Mouse (Mus musculus) R1 (cell line): ENCODE measurements around the gene Zfp667.
"Not testable (repeated sequence)": the region's sequence is repeated elsewhere in the genome, so short reads cannot be mapped to it uniquely, and the experiment has no call there.

ENCODE experiments used
- DNase-seq: peaks from one replicate; pipeline ENCODE4 v3.0.0-alpha.2; 2018; ENCODE audit warnings: low read depth, low spot score

The Zfp667 gene

DNA sequence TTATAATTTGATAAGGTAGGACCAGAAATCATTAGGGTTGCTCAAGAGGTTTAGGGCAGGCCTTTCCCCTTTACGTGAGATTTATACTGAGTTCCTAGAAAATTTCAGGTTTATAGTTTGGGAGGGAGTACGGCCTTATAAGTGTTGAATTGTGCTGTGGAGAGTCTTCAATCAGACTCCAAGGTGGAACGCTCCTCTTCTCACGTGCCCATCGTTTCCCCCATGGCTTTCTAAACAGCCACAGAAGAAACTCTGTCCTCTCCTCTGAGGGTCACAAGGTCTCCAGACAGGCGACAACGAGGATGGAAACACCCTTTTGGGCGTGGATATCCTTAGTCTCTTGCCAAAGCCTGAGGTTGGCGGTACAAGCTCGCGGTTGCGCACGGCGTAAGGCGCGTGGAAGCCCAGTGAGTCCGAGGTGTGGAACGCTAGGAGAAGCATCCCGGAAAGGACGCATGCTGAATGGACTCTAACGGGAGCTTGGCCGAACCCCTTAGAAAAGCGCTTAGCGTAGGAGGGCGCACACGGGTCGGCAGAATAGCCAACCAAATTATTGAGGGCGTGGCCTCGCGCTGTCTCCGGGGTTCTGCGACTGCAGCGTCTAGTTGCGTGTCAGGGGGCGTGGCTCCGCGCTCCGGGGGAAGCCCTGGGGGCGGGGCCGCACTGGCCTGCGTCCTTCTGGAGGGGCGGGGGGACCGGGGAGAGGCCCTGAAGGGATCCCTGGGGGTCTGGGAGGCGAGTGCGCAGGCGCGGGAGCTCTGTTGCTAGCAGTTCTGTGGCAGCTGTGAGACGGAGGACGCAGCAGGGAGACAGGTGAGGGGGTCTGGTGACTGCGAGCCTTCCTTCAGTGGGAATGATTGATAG, at the start of gene Zfp667:
Gene Zfp667 (plus strand): TSS at position 738 of the 864 bp plus-strand sequence.
- peak; percentile 98 for DNase-seq

DNA sequence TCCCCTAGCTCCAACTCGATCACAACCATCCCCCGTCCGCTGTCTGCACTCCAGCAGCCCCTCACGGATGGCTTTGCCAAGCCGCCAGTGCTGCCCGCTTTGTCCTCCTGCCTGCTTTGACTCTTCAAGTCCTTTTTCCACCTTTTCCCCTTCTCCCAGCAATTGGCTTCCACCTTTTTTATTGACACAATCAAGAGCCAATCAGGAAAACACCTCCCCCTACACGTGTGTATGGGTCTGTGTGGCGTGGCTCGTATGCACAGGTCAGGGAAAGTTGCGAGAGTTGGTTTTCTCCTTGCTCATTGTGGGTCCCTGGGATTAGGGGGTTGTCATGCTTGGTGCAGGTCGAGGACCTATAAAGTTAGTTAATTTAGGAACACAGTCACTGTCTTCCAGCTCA, 46.6 kb upstream of the Zfp667 start:
- DNase-seq, result peak; percentile 92

DNA sequence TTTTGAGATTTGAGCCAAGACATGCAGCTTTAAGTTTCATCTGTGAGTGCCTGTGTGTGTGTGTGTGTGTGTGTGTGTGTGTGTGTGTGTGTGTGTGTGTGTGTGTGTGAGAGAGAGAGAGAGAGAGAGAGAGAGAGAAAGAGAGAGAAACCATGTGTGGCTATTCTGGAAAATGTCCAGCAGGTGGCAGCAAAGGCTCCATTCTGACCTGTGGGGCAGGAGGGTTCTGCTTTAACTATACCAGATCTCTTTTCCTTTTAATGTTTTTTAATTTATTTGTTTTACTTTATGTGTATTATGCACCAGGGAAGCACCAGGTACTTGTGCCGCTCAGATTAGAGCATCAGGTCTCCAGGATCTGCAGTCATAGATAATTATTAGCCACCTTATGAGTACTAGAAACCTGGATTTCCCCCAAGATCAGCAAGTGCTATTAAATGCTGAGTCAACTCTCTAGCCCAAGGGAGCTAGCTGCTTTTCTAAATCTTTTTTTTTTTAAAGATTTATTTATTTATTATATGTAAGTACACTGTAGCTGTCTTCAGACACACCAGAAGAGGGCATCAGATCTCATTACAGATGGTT, 45.4 kb upstream of the Zfp667 start:
- peak; percentile 74 for DNase-seq

DNA sequence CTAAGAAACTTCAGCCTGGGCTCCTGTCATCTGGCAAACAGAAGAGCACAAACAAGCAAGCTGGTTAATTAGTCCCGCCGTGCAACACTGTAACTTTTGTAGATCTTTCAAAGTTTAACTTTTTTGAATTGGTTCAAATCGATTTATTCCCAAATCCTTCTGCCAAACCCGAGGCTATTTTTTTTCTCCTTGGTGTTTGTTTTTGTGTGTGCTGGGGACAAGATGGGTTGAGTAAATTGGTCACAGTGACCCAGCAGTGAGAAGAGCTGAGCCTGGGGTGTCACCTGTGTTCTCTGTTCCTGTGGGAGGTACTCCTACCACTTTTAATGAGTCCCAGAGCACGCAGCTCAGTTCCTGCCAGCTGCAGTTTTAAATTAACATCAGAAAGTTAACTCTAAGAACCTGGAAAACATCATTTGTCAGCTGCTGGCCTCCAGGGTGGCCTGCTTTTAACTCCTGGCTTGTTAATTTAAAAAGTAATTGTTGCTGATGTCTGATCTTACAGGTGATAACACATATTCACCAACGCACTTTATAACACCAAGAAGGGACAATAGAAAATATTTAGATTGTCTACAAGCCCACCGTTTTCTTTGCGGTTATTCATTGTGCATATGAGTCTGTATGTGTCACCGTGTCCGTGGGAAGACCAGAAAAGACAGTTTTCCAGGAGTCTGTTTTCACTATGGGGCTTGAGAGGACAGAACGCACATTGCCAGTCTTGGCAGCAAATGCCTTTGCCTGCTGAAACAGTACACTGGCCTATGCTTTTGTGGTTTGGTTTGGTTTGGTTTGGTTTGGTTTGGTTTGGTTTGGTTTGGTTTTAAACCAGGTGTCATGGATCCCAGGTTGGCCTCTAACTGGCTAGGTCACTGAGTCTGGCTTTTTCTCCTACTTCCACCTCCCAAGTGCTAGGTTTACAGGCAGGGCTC, 41.8 kb upstream of the Zfp667 start:
- peak; percentile 26 for DNase-seq

DNA sequence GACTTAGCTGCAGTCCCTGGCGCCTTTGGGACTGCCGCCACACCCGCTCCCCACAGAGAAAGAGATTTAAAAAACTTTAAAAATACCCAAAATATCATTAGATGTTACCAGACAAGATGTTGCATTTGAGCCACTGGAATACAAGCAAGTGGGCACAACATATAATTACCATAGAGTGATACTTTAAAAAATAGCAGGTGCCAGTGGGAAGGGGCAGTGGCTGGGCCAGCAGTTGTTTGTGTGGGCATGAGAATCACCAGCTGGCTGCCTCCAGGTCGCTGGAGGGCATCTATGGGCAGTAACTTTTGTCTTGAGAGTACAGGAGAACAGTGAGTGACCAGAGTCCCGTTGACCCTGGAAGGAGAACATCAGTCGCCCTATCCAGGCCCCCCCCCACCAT, 34.0 kb upstream of the Zfp667 start, which contains the start of gene Epp13:
Gene Epp13 (plus strand): TSS at position 301 of the 400 bp plus-strand sequence.
- no peak for DNase-seq

DNA sequence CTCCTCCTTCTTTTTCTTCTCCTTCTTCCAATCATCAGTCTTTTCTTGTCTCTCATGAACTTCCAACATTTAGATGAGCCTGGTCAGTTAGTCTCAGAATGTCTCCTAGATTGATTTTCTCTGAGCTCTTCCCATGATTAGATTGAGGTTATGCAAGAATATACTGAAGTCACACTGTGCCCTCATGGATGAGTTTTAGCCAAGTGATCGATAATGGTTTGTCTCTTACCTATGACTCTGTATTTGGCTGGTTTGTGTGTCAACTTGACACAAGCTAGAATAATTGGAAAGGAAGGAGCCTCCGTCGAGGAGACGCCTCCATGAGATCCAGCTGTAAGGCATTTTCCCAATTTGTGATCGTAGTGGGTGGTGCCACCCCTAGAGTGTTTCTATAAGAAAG, 31.9 kb upstream of the Zfp667 start:
- no peak for DNase-seq

DNA sequence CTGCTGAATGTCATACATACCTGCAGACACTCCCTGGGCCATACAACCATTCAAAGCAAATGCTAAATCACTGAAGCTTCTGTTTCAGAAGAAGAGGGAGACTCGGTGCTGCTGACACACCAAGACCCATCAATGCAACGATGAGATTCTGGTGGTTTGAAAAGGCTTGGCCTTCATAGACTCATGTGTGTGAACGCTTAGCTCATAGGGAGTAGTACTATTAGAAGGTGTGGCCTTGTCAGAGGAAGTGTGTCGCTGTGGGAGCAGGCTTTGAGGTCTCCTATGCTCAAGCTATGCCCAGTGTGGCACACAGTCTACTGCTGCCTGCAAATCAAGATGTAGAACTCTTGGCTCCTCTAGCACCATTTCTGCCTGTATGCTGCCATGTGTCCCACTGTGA, 29.0 kb upstream of the Zfp667 start:
- peak; percentile 56 for DNase-seq

DNA sequence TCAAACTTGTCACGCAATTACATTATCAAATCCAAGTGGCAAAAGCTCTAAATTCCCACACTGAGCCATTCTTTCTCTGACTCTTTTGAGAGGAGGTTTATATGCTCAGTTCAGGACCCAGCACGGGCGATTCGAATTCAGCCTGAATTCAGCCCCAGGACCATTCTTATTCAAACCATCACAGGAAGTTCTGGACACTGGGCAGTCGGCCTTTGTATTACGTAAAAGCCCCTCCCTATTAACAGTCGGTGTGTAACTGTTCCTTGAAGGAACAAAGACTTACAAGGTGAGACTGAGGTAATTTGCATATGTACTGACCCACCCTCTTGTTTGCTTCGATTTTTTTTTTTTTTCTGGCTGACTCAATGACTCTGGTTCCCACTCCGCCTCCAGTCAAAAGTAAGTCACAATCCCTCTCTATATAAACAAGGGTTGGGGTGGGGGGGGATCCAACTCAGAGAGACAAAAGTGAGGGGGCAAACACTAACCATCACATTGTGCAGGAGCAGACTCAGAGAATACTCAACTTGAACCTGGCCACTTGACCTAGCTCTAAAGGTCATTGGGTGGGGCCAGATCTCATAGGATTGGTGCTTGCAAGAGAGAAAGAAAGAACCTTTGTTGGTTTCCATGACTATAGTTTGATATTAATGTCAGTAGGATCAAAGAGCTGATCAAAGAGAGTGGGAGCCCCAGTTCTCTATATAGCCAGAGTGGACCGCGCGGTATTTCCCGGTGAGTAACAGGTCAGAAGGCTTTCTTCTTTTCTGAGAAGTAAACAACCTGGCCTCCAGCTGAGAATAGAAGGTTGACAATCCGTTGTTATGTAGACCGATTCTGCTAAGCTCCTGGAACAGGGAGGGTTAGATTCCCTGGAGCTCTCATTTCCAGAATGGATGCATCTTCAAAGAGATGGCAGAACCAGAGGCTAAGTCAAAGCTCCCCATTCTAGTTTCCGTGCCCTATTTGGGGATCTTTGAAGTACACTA, 27.9 kb upstream of the Zfp667 start:
- peak; percentile 100 for DNase-seq

DNA sequence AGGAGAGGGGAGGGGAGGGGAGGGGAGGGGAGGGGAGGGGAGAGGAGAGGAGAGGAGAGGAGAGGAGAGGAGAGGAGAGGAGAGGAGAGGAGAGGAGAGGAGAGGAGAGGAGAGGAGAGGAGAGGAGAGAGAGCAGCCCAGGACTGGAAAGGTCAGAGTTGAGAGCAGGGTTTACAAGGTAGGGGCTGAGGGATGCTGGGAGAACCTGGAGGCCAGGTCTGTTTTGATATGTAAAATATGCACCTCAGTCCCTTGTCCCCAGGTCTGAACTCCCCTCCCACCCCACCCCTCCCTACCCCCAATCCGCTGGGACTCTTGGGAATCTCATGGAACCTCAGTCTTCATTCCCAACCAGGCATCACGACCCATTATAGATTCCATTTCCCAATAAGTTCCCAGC, 26.4 kb upstream of the Zfp667 start:
- DNase-seq, result peak; percentile 70

DNA sequence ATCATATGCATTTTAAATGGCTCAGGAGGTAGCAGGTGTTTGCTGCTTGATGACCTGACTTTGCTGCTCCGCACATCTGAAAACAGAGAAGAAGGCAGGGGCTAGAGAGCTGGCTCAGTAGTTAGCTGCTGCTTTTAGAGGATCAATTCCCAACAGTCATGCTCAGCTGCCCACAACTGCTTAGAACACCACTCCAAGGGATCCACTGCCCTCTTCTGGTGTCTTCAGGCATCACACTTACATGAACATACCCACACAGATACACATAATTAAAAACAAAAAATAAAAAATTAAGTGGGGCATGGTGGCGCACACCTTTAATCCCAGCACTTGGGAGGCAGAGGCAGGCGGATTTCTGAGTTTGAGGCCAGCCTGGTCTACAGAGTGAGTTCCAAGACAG, 24.3 kb upstream of the Zfp667 start:
- DNase-seq, result peak; percentile 81

DNA sequence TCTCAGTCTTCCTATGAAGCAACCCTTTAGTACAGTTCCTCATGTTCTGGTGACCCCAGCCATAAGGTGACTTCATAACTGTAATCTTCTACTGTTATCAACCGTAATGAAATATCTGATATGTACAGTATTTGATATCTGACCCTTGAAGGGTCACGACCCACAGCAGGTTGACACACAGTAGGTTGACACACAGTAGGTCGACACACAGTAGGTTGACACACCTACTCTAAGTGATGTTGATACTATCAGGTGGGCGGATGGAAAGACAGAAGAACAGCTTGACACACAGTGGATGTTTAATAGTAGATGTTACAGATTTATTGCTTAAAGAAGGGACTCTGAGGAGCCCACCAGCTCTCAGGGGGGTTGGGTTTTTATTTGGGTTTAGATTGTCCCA, 23.4 kb upstream of the Zfp667 start:
- DNase-seq, result no peak

DNA sequence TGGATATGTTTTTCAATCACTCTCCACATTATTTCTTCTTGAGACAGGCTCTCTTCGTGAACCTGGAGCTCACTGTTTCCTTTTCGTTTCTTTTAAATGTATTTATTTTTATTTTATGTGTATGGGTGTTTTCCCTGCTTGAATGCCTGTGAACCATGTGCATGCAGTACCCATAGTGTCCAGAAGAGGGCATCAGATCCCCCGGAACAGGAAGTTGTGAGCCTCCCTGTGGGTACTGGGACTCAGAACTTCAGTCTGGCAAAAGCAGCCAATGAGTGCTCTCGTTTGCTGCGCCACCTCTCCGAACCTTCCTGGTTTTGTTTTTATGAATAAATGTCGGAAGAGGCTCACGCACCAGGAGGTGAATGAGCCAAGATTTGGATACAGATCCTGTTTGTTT, 20.7 kb upstream of the Zfp667 start:
- DNase-seq, result peak; percentile 90

DNA sequence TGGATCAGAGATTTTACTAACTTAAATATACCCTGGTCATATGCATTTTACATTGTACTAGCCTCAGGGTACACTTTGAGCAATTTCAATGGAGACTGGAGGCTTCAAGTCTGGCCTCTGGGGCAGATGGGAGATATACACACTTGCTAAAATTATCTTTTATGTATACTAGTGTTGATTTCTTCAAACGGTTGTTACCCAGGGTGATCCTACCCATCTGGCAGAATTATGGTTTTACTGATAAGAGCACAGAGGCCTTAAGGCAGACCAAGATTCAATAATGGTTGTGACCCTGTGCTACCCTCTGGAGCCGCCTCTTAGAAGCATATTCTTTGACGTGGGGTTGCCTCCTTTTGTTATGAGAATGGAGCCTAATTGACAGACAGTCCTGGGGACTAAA, 8.5 kb upstream of the Zfp667 start:
- no peak for DNase-seq

DNA sequence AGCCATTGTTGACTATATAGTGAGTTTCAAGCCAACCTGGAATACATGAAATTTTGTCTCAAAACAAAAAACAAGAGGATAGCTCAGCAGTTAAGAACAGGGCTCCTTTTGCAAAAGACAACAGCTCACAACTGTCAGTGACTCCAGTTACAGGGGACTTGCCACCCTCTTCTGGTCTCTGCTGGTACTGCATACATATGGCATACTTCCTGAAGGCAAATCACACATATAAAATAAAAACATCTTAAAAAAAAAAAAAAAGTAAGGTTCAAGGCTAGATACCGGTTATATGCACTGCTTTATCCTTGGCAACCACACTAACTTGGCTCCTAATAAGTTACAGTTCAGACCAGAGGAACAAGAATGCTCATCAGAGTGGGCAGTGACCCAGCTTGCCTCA, 3.6 kb upstream of the Zfp667 start:
- peak; percentile 85 for DNase-seq

DNA sequence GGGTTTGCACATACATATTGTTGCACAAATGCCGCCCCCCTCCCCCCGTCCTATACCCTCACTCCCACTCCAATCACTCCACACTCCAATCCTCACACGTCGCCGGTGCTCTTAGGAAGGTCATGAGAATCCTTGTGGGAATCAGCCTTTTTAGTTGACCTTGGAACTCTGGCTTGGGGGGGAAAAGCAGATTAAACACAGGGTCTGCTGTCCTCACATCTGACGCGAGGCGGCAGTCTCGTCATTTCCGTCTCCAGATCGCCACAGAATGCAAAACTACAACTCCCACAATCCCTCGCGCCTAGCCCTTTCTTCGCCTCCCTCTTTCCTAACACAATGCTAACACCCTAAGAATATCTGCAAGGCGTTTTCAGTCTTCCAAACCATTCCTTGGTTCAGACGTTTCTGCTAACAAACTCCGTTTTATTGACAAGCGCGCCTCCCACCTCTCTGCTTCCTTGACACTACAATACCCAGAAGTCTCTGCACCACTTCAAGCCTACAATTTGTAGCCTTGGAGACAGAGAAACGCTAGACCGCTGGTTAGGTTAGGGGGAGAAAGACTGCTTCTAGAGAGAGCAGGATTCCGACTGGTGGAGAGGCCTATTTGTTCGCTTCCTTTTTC, 2.8 kb upstream of the Zfp667 start:
- peak; percentile 93 for DNase-seq

DNA sequence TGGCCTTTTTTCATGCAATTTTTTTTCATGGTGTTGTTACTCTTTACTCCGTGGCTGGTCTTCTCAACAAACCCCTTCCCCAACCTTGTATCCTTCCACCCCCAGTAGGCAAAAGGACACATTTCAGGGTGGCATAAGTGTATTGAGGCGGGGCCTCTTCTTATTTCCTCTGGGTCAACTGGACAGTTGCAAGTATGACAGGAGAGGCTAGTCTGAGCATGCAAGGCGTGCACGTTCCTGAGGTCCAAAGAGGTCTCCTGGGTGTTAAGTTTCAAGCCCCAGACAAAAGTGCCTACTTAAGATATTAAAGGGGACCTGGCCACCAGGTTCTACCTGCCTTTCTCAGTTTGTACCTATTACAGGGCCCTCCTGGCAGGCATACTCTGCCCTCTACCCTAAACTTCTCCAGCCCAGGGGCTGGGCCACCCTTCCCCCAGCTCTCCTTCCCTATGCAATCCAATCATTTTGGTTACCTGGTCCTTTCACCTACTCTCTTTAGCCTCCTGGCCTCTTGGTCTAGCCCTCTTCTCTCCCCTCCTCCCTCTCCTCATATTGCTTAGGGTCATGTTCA, 1.9 kb upstream of the Zfp667 start:
- DNase-seq, result no peak

DNA sequence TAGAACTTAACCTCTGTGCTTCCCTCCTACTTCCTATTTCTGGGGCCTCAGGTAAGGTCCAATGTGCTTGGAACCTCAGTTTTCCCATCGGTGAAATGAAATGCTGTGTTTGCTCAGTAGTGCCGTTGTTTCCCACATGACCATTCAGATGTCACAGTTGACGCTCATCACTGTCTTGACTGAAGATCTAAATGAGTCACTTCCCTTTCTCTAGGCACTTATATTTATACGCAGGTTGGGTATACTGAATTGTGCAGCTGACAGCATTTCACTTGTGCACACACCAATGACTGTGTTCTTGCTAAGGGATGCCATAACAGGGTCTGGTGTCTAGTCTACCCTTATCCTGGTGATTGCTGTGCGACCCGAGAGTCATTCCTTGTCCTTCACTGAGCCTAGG, 1.0 kb upstream of the Zfp667 start:
- DNase-seq, result no peak

DNA sequence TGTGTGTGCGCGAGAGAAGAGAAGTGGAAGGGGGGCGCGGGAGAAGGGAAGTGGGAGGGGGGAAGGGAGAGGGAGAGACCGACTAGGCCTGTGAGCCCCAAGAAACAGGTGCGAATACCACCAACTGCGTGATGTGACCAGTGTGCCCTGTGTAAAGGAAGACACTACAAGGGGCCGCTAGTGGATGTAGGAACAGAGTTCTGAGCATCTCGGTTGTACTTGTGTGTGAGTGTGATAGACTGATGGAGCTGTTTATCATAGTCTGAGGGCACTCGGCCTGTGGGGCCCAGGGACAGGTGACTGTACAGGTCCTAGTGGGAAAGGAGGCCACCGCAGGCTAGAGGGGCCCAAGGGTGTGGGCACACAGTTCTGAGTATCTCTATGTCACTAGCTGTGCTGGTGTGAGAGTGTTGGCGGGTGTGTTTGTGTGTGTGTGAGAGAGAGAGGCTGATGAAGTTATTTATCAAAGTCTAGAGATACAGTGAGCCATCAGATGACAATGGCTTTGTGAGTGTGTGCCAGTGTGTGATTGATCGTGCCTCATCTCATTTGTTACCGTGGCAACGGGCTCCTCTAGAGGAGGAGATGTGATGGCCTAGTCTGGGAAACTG, 647 bp downstream of the Zfp667 start:
- peak; percentile 35 for DNase-seq

DNA sequence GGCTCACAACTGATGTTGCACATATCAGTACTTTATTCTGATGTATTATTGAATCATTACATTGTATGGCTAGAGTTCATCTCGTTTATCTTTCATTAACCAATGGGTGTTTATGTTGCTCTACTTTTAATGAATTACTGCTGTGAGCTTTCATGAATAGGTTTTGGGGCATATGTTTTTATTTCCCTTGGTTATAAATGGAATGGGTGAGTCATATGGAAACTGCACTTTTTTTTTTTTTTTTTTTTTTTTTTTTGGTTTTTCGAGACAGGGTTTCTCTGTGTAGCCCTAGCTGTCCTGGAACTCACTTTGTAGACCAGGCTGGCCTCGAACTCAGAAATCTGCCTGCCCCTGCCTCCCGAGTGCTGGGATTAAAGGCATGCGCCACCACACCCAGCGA, 4.7 kb downstream of the Zfp667 start:
- DNase-seq, result not testable (repeated sequence)

DNA sequence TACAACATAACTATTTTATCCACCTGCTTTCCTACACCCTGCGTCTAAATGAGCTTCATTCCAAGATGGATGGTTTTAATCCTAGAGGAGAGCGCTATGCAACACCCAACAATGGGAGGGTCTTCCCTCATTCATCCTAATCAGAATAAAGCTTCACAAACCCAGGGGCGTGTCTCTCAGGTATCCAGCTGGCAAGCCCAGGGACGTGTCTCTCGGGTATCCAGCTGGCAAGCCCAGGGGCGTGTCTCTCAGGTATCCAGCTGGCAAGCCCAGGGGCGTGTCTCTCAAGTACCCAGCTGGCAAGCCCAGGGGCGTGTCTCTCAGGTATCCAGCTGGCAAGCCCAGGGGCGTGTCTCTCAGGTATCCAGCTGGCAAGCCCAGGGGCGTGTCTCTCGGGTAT, 14.4 kb downstream of the Zfp667 start:
- peak; percentile 68 for DNase-seq
